Mouse (Mus musculus): ENCODE results near the gene Ltv1.
A peak's percentile ranks its signal among the peaks of the same experiment; 100 is the strongest.
"Not testable (repeated sequence)": the region's sequence is repeated elsewhere in the genome, so short reads cannot be mapped to it uniquely, and the experiment has no call there.

Ltv1 gene

GRCm38 (mm10) chr10:13193496-13193895 is 528 bp upstream of the Ltv1 start:
- not testable (repeated sequence) for DNase-seq (ENCODE audit: low spot score)

GRCm38 (mm10) chr10:13189881-13190280 is 3.1 kb downstream of the Ltv1 start:
- DNase-seq (ENCODE audit: low spot score), result no peak

GRCm38 (mm10) chr10:13186754-13187153 is 6.2 kb downstream of the Ltv1 start:
- DNase-seq (ENCODE audit: low spot score), result peak; percentile 1

- peak; percentile 1 for DNase-seq (ENCODE audit: low spot score)
Observed at GRCm38 (mm10) chr10:13184170-13184766, 8.7 kb downstream of the Ltv1 start.

- DNase-seq (ENCODE audit: low spot score), result no peak
Observed at GRCm38 (mm10) chr10:13180211-13180610, 12.8 kb downstream of the Ltv1 start.

GRCm38 (mm10) chr10:13177973-13178624 is 14.9 kb downstream of the Ltv1 start, which contains the start of gene Zc2hc1b:
Gene Zc2hc1b (minus strand): TSS chr10:13178023.
- DNase-seq (ENCODE audit: low spot score), result no peak

- DNase-seq (ENCODE audit: low spot score), result no peak
Observed at GRCm38 (mm10) chr10:13175866-13176265, 17.1 kb downstream of the Ltv1 start.

- peak; percentile 28 for DNase-seq (ENCODE audit: low spot score)
Observed at GRCm38 (mm10) chr10:13172798-13173221, 20.2 kb downstream of the Ltv1 start.

- no peak for DNase-seq (ENCODE audit: low spot score)
Observed at GRCm38 (mm10) chr10:13171461-13171860, 21.5 kb downstream of the Ltv1 start.

- DNase-seq (ENCODE audit: low spot score), result peak; percentile 52
Observed at GRCm38 (mm10) chr10:13170739-13171448, 22.1 kb downstream of the Ltv1 start.

- no peak for DNase-seq (ENCODE audit: low spot score)
Observed at GRCm38 (mm10) chr10:13168461-13168860, 24.5 kb downstream of the Ltv1 start.

- no peak for DNase-seq (ENCODE audit: low spot score)
Observed at GRCm38 (mm10) chr10:13162031-13162430, 30.9 kb downstream of the Ltv1 start.

GRCm38 (mm10) chr10:13160913-13161312 is 32.1 kb downstream of the Ltv1 start:
- no peak for DNase-seq (ENCODE audit: low spot score)

- DNase-seq (ENCODE audit: low spot score), result no peak
Observed at GRCm38 (mm10) chr10:13155377-13155776, 37.6 kb downstream of the Ltv1 start.

- no peak for DNase-seq (ENCODE audit: low spot score)
Observed at GRCm38 (mm10) chr10:13152811-13153364, 40.1 kb downstream of the Ltv1 start.

GRCm38 (mm10) chr10:13151353-13151752 is 41.6 kb downstream of the Ltv1 start:
- DNase-seq (ENCODE audit: low spot score), result no peak

GRCm38 (mm10) chr10:13150435-13150834 is 42.5 kb downstream of the Ltv1 start:
- DNase-seq (ENCODE audit: low spot score), result no peak

GRCm38 (mm10) chr10:13140434-13140833 is 52.5 kb downstream of the Ltv1 start:
- no peak for DNase-seq (ENCODE audit: low spot score)

- DNase-seq (ENCODE audit: low spot score), result no peak
Observed at GRCm38 (mm10) chr10:13137906-13138305, 55.1 kb downstream of the Ltv1 start.

- DNase-seq (ENCODE audit: low spot score), result no peak
Observed at GRCm38 (mm10) chr10:13135751-13136150, 57.2 kb downstream of the Ltv1 start.

- DNase-seq (ENCODE audit: low spot score), result no peak
Observed at GRCm38 (mm10) chr10:13135276-13135675, 57.7 kb downstream of the Ltv1 start.

- no peak for DNase-seq (ENCODE audit: low spot score)
Observed at GRCm38 (mm10) chr10:13133850-13134249, 59.1 kb downstream of the Ltv1 start.

All from embryo, embryonic 10 days (tissue).